ENCODE assay signal across 16 mouse cellular contexts in genomic region chr9:64474142-64474541, GRCm38 (mm10).
A peak's percentile ranks its signal among the peaks of the same experiment; 100 is the strongest.
DNase-seq lines count a peak whose midpoint lies in the region; ATAC-seq and TF ChIP-seq lines count a peak whose summit lies in the region.
"Had no signal": no experiment of that assay in that cellular context is flagged by ENCODE, and none has a peak within 500 bp of the region (broad histone marks: within the 10 kb centered on the region; RNA-seq: fewer than 3 reads in every experiment).

No protein-coding gene starts in this region.

- H3K4me2 ChIP-seq in forebrain, embryonic 16.5 days (ENCODE audit: low read length): 0 out of 2 replicates have a peak overlapping the region, but pooled peaks have one; percentile 7
- H3K4me2 ChIP-seq in forebrain, embryonic 12.5 days: no peak overlapping the region
- H3K4me2 ChIP-seq in neural tube, embryonic 14.5 days (ENCODE audit: low read depth, low read length): no peak overlapping the region
- H3K4me2 ChIP-seq: embryonic facial prominence, embryonic 12.5 days had no signal

- H3K27me3 ChIP-seq in forebrain, embryonic 16.5 days (replicated peaks; ENCODE audit: control insufficient read depth, insufficient read depth, low read length): no peaks in the 10 kb centered on the region
- H3K27me3 ChIP-seq in forebrain, embryonic 12.5 days: peaks cover 57% of the 10 kb centered on the region
- H3K27me3 ChIP-seq in neural tube, embryonic 14.5 days (ENCODE audit: control insufficient read depth, insufficient read depth, low read length): no peaks in the 10 kb centered on the region

- no peaks in the 10 kb centered on the region for H3K9me3 ChIP-seq in forebrain, embryonic 16.5 days (ENCODE audit: control insufficient read depth, low read length)
- H3K9me3 ChIP-seq in forebrain, embryonic 12.5 days: no peaks in the 10 kb centered on the region
- H3K9me3 ChIP-seq in neural tube, embryonic 14.5 days (ENCODE audit: control insufficient read depth, low read length): no peaks in the 10 kb centered on the region
- H3K9me3 ChIP-seq: embryonic facial prominence, embryonic 12.5 days; liver, embryonic 12.5 days had no signal

- ATAC-seq in forebrain, embryonic 16.5 days: peak; percentile 60; the same call in 1 of the 2 replicates
- ATAC-seq in forebrain, embryonic 12.5 days (ENCODE audit: low FRiP score): no peak
- no peak for ATAC-seq in neural tube, embryonic 14.5 days (ENCODE audit: low read depth)
- ATAC-seq: intestine, postnatal 0 days; liver, embryonic 12.5 days had no signal

- H3K4me1 ChIP-seq in forebrain, embryonic 16.5 days (replicated peaks; ENCODE audit: control insufficient read depth, insufficient read depth, low read length): peaks cover 29% of the 10 kb centered on the region
- peaks cover 25% of the 10 kb centered on the region for H3K4me1 ChIP-seq in forebrain, embryonic 12.5 days
- H3K4me1 ChIP-seq in neural tube, embryonic 14.5 days (ENCODE audit: control insufficient read depth, insufficient read depth, low read length): peaks cover 13% of the 10 kb centered on the region; the same call in 1 of the 2 replicates

- H3K9ac ChIP-seq in forebrain, embryonic 16.5 days (replicated peaks; ENCODE audit: low read depth, low read length): no peak overlapping the region
- H3K9ac ChIP-seq in forebrain, embryonic 12.5 days: no peak overlapping the region
- H3K9ac ChIP-seq in neural tube, embryonic 14.5 days (replicated peaks; ENCODE audit: low read depth, low read length): 0 out of 2 replicates have a peak overlapping the region, but pooled peaks have one; percentile 7
- H3K9ac ChIP-seq: embryonic facial prominence, embryonic 12.5 days; liver, embryonic 12.5 days had no signal

- 45% methylated on average over 4 of the region's 4 CpGs for WGBS in forebrain, embryonic 16.5 days
- WGBS in forebrain, embryonic 12.5 days: 44% methylated on average over 4 of the region's 4 CpGs
- 39% methylated on average over 4 of the region's 4 CpGs for WGBS in neural tube, embryonic 14.5 days

- DNase-seq in neural tube, embryonic 10.5 days (ENCODE audit: extremely low spot score, low spot score): no peak
- DNase-seq in gastrocnemius, adult 2 months: peak; percentile 30
- peak; percentile 36 for DNase-seq in skeletal muscle tissue, adult 2 months (ENCODE audit: low read depth, low spot score)
- DNase-seq in left cerebral cortex, postnatal 36 days (ENCODE audit: low spot score in 2 of 2): no peak
- DNase-seq in left cerebral cortex, adult 2 months (ENCODE audit: extremely low spot score in 1 of 2, low spot score in 2 of 2): no peak
- DNase-seq: cerebellum, adult 9-11 months; heart, postnatal 36 days; layer of hippocampus, postnatal 36 days; thymus, adult 2 months had no signal

- TF ChIP-seq CTCF in gastrocnemius, adult 2 months (IDR thresholded peaks at IDR 0.05): no peak
- no peak for TF ChIP-seq CTCF in left cerebral cortex, adult 2 months (IDR thresholded peaks at IDR 0.05)

- intact Hi-C loops in gastrocnemius, adult 2 months (cut with DNase I): no loop called here
- intact Hi-C loops in left cerebral cortex, postnatal 36 days (cut with DNase I): no loop called here
- intact Hi-C loops in left cerebral cortex, adult 2 months (cut with DNase I): no loop called here

- H3K36me3 ChIP-seq in forebrain, embryonic 16.5 days (ENCODE audit: control insufficient read depth, insufficient read depth): no peaks in the 10 kb centered on the region
- no peaks in the 10 kb centered on the region for H3K36me3 ChIP-seq in forebrain, embryonic 12.5 days (replicated peaks)
- no peaks in the 10 kb centered on the region for H3K36me3 ChIP-seq in neural tube, embryonic 14.5 days (ENCODE audit: control insufficient read depth, insufficient read depth, low read length)
- H3K36me3 ChIP-seq: embryonic facial prominence, embryonic 12.5 days; liver, embryonic 12.5 days had no signal

- no peak overlapping the region for H3K4me3 ChIP-seq in forebrain, embryonic 16.5 days (replicated peaks; ENCODE audit: low read length)
- H3K4me3 ChIP-seq in forebrain, embryonic 12.5 days (replicated peaks): no peak overlapping the region
- H3K4me3 ChIP-seq in neural tube, embryonic 14.5 days (ENCODE audit: low read depth, low read length): no peak overlapping the region
- H3K4me3 ChIP-seq in gastrocnemius, adult 2 months: no peak overlapping the region
- H3K4me3 ChIP-seq in left cerebral cortex, adult 2 months: no peak overlapping the region
- H3K4me3 ChIP-seq: embryonic facial prominence, embryonic 12.5 days; liver, embryonic 12.5 days had no signal

- H3K27ac ChIP-seq in forebrain, embryonic 16.5 days (ENCODE audit: low read length): peak overlapping the region; percentile 51; the same call in 1 of the 2 replicates
- H3K27ac ChIP-seq in forebrain, embryonic 12.5 days: no peak overlapping the region
- no peak overlapping the region for H3K27ac ChIP-seq in neural tube, embryonic 14.5 days (ENCODE audit: low read depth, low read length)
- no peak overlapping the region for H3K27ac ChIP-seq in gastrocnemius, adult 2 months
- no peak overlapping the region for H3K27ac ChIP-seq in left cerebral cortex, adult 2 months
- H3K27ac ChIP-seq: embryonic facial prominence, embryonic 12.5 days; macrophage had no signal

Comparison
In these comparisons a context has a peak if more than half of its experiments do, and no peak if none do; other contexts are left out.
1. DNase-seq: peak in gastrocnemius, adult 2 months (single experiment) and skeletal muscle tissue, adult 2 months (single experiment); none in neural tube, embryonic 10.5 days (single experiment), left cerebral cortex, postnatal 36 days (0 of 2) and left cerebral cortex, adult 2 months (0 of 2).